Mouse (Mus musculus) lung, embryonic 15.5 days (tissue): Measurements from ENCODE around the gene Frmd4a. TPM values are rescaled to one million over a fixed set of nuclear protein-coding genes. Genes with fewer than 3 reads are reported as not detected.

Source experiments
- ATAC-seq: fragments of 200-750 bp; cut with Nextera tagmentation; 2 replicates; pipeline ENCODE4 v1.8.0; 2017; ENCODE audit warnings: moderate number of reproducible peaks, borderline replicate concordance; ENCODE audit not compliant: low FRiP score, low TSS enrichment; ENCODE audit errors: extremely low read depth
- H3K27ac ChIP-seq: fragments of 300-500 bp; sonication (generic); 2 replicates; pipeline ENCODE4 v1.5.1; 2015; ENCODE audit warnings: moderate library complexity, mild to moderate bottlenecking, inconsistent platforms
- H3K27me3 ChIP-seq: fragments of 300-500 bp; sonication (generic); 2 replicates; pipeline ENCODE4 v1.6.1; 2015; ENCODE audit warnings: inconsistent platforms
- H3K36me3 ChIP-seq: fragments of 300-500 bp; sonication (generic); 2 replicates; pipeline ENCODE4 v1.6.1; 2015; ENCODE audit warnings: inconsistent platforms
- H3K4me1 ChIP-seq: fragments of 300-500 bp; sonication (generic); 2 replicates; pipeline ENCODE4 v1.6.1; 2015; ENCODE audit warnings: inconsistent platforms
- H3K4me2 ChIP-seq: fragments of 300-500 bp; sonication (generic); 2 replicates; pipeline ENCODE4 v1.6.1; 2015; ENCODE audit warnings: inconsistent platforms, mild to moderate bottlenecking, moderate library complexity
- H3K4me3 ChIP-seq: fragments of 300-500 bp; sonication (generic); 2 replicates; pipeline ENCODE4 v1.5.1; 2015; ENCODE audit warnings: mild to moderate bottlenecking, inconsistent platforms
- H3K9ac ChIP-seq: fragments of 300-500 bp; sonication (generic); 2 replicates; pipeline ENCODE4 v1.6.1; 2015; ENCODE audit warnings: inconsistent platforms
- H3K9me3 ChIP-seq: fragments of 300-500 bp; sonication (generic); 2 replicates; pipeline ENCODE4 v1.6.1; 2016; ENCODE audit warnings: inconsistent platforms
- WGBS: fragments of 180-500 bp; shearing (Covaris S2); methylation state at CpG from one replicate; pipeline ENCODE4 v1.1.7; 2015; 5-methylcytosine and 5-hydroxymethylcytosine counted together
- polyA plus RNA-seq: library from polyadenylated mRNA; unstranded; fragments of >200 nt; fragmentation: Nextera tagmentation; extraction: Ambion mirVana; gene quantifications from 2 replicates; pipeline ENCODE4 v1.2.1, GENCODE M21; 2015

Frmd4a gene
- polyA plus RNA-seq, 1 experiment from 2014 or later, result 33.5 TPM

DNA sequence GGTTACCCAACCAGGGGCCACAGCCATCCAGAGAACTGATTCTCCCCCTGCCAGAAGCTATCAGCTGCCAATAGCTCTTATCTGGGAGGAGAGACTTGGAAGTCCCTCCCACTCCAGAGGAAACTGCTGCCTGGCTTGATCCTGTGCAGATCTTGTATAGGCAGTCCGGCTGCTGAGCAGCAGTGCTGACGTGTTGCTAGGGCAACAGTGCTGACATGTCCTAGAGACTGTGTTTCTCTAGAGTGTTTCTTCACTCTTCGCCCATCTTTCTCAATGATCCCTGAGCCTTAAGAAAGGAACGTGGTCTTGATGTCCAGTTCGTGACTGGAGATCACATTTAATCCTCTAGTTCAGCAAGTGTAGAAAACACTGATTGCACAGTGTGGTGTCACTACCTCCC, 326.9 kb downstream of the Frmd4a start:
- peaks cover 27% of the 10 kb centered on the region for H3K4me1 ChIP-seq
- ATAC-seq, result no peak
- 89% methylated on average over 5 of the region's 5 CpGs for WGBS
- no peaks in the 10 kb centered on the region for H3K27me3 ChIP-seq
- H3K4me2 ChIP-seq, result no peak overlapping the region
- no peak overlapping the region for H3K4me3 ChIP-seq
- no peaks in the 10 kb centered on the region for H3K36me3 ChIP-seq
- no peaks in the 10 kb centered on the region for H3K9me3 ChIP-seq
- no peak overlapping the region for H3K27ac ChIP-seq
- H3K9ac ChIP-seq, result no peak overlapping the region

DNA sequence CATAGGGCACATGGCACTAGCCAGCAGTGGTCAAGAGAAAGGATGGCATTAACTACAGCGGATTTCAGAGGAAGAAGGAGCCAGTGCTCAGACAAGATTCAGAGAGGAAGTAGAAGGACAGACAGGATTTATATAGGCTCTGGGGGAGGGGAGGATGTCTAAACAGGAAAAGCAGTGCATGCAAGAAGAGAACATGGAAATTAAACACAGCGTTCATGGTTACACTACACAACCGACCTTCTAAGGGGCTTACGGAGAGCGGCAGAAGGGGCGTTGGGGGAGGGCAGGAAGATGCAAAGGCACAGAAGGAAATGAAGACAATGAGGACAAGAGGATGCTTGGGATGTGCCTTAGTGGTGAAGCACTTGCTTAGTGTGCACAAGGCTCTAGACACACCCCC, 328.7 kb downstream of the Frmd4a start:
- ATAC-seq, result peak; percentile 66
- H3K36me3 ChIP-seq, result no peaks in the 10 kb centered on the region
- H3K9ac ChIP-seq, result no peak overlapping the region
- WGBS, result 48% methylated on average over 6 of the region's 6 CpGs
- H3K4me3 ChIP-seq, result no peak overlapping the region
- H3K27ac ChIP-seq, result peak overlapping the region; percentile 46
- no peaks in the 10 kb centered on the region for H3K9me3 ChIP-seq
- no peaks in the 10 kb centered on the region for H3K27me3 ChIP-seq
- no peak overlapping the region for H3K4me2 ChIP-seq
- peaks cover 15% of the 10 kb centered on the region for H3K4me1 ChIP-seq

DNA sequence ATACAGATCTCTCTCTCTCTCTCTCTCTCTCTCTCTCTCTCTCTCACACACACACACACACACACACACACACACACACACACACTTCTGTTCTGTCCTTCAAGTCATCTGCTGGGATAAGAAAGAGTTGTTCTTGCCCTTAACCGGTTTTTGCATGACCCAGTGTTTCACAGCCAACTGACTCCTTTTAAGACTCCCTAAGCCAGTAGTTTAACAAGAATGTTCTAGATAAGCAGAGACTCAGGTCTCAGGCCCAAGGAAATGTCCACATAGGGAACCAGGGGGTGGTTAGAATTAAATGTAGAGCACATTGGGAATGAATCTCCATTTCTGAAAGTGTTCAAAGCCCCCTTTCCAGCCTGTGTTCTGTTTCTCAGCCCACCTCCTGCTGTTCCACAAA, 329.4 kb downstream of the Frmd4a start:
- 60% methylated on average over 1 of the region's 1 CpGs for WGBS
- H3K9ac ChIP-seq, result no peak overlapping the region
- no peaks in the 10 kb centered on the region for H3K27me3 ChIP-seq
- H3K36me3 ChIP-seq, result no peaks in the 10 kb centered on the region
- no peak overlapping the region for H3K4me2 ChIP-seq
- H3K4me1 ChIP-seq, result peaks cover 7% of the 10 kb centered on the region
- ATAC-seq, result no peak
- peak overlapping the region; percentile 46; the same call in 1 of the 2 replicates for H3K27ac ChIP-seq
- no peaks in the 10 kb centered on the region for H3K9me3 ChIP-seq
- H3K4me3 ChIP-seq, result no peak overlapping the region

DNA sequence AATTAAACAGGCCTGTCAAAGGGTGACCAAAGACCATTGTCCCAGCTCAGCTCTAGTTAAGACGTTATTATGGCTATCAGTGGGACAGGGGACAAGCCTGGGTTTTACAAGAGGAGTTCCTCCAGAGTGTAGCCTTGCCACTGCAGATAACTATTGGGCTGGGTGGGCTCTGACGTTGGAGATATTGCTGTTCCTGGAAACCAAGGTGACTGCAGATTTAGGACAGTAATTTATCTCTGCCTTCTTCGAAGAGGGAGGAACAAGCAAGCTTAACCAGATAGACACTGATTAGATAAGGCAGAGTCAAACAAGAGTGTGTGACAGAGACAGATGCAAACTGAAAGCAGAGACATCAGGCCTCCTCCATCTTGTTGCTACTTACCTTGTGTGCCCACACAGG, 330.3 kb downstream of the Frmd4a start:
- WGBS, result 20% methylated on average over 3 of the region's 3 CpGs

DNA sequence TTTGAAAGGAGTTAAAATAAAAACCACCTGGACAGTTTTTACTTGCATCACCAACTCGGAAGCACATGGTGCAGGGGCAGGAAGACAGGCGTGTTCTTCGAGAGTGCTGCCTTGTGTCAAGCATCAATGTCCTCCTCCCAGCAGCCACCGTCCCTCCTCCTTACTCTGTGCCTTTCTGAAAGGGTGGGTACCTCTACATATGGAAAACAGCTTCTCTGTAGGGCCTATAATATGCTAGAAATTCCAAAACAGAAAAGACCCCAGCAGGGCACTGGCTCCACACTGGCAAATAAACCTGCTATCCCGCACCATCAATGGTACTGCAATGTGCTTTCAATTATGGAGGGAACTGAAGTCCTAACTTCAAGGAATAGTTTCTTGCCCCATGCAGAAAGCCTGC, 331.0 kb downstream of the Frmd4a start:
- no peaks in the 10 kb centered on the region for H3K27me3 ChIP-seq
- H3K27ac ChIP-seq, result no peak overlapping the region
- WGBS, result 80% methylated on average over 5 of the region's 5 CpGs
- no peaks in the 10 kb centered on the region for H3K36me3 ChIP-seq
- peaks cover 7% of the 10 kb centered on the region; the same call in 1 of the 2 replicates for H3K4me1 ChIP-seq
- no peaks in the 10 kb centered on the region for H3K9me3 ChIP-seq
- H3K4me2 ChIP-seq, result no peak overlapping the region
- no peak for ATAC-seq
- H3K9ac ChIP-seq, result no peak overlapping the region
- no peak overlapping the region for H3K4me3 ChIP-seq

More for the DNA sequence above, 330.3 kb downstream of the Frmd4a start:
- Histone ChIP-seq H3K27ac (no peak overlapping the region), H3K27me3 (no peaks in the 10 kb centered on the region), H3K4me3 (no peak overlapping the region), H3K9me3 (no peaks in the 10 kb centered on the region), H3K4me1 (peaks cover 7% of the 10 kb centered on the region; the same call in 1 of the 2 replicates), H3K4me2 (no peak overlapping the region), H3K9ac (no peak overlapping the region), H3K36me3 (no peaks in the 10 kb centered on the region)
- no peak for ATAC-seq

DNA sequence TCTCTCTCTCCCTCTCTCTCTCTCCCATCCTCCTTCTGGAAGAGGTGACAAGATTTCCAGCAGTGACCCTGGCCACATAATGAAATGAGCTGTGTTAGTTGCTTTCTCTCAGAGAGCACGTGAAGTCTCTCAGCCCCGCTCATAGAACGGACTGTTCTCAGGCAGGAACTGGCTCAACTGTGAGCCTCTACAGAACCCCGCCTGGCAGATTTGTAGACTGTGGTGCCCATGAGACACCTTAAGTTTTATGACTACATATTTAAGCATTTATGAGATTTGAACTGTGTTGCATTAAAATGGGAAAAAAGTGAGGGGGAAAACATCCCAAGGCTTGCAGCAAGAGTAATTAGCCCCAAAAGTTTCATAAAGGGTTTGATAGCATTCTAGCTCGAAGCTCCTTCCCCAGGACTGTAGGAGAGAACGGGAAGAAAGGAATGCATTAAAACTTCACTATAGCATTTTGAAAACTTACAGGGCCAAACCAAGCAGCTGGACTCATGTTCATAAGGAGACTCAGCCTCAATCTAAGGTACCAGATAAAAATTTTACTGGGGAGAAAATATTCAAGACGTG, 339.4 kb downstream of the Frmd4a start:
- Histone ChIP-seq H3K27me3 (no peaks in the 10 kb centered on the region), H3K4me2 (no peak overlapping the region), H3K9ac (no peak overlapping the region), H3K4me3 (no peak overlapping the region), H3K36me3 (no peaks in the 10 kb centered on the region), H3K27ac (no peak overlapping the region), H3K9me3 (no peaks in the 10 kb centered on the region), H3K4me1 (0 out of 2 replicates have a peak, but pooled peaks cover 3% of the 10 kb centered on the region)
- no peak for ATAC-seq
- 89% methylated on average over 7 of the region's 7 CpGs for WGBS

DNA sequence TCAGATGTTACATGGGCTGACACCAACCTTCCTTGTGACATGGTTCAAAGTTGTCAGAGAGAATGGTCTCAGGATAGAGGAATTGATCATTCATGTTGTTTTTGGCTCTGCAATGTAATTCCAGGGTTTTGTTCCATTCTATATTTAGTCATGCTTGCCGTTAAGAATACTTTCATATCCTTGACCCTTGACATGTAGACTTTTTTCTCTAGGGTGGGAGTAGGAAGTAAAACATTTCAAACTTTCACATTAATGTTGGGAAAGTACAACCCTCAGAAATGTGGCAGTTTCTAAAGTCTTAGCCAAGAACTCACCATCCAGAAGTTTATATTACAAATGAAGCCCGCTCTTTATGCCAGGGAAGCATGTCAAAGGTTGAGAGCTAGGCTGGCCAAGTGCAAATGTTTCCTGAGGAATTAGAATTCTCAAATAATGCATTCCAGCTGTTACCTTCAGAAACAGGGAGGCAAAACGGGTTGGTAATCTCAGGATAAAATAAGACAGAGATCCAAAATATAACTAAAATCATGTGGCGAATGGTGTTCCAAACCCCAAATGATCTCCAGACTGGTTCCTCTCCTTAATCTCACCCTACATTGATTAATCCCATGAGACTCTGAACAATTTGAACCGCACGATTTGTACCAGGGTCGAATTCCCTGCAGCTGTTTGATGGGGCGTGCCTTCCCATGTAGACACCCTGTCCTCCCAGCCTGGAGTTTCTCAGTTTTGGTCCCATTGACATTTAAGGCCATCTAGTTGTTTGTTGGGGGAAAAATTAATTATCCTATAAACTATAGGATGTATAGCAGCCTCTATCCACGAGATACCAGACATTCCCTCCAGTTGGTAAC, 344.7 kb downstream of the Frmd4a start:
- no peak overlapping the region for H3K9ac ChIP-seq
- no peaks in the 10 kb centered on the region for H3K27me3 ChIP-seq
- H3K4me3 ChIP-seq, result no peak overlapping the region
- no peaks in the 10 kb centered on the region for H3K9me3 ChIP-seq
- H3K4me2 ChIP-seq, result no peak overlapping the region
- ATAC-seq, result no peak
- H3K27ac ChIP-seq, result peak overlapping the region; percentile 7
- 0 out of 2 replicates have a peak, but pooled peaks cover 8% of the 10 kb centered on the region for H3K4me1 ChIP-seq
- 62% methylated on average over 9 of the region's 9 CpGs for WGBS
- H3K36me3 ChIP-seq, result no peaks in the 10 kb centered on the region

DNA sequence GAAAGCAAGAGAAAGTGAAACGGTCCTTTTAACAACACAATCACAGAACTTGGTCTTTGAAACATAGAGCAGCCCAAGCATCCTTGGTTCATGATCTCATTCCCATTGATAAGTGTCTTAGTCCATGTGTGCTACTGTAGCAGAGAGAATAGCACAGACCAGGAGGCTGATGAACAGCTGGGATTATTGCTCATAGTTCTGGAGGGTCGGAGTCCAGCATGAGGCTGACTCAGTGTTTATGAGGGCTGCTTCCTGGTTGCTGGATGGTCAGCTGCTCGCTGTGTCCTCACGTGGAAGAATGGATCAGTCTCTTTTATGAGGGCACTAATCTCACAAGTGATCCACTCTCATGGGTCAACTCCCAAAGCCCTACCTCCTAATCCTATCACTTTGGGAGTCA, 347.4 kb downstream of the Frmd4a start:
- Histone ChIP-seq H3K27me3 (no peaks in the 10 kb centered on the region), H3K36me3 (no peaks in the 10 kb centered on the region), H3K4me1 (0 out of 2 replicates have a peak, but pooled peaks cover 8% of the 10 kb centered on the region), H3K4me3 (no peak overlapping the region), H3K4me2 (no peak overlapping the region), H3K9ac (no peak overlapping the region), H3K9me3 (no peaks in the 10 kb centered on the region), H3K27ac (no peak overlapping the region)
- WGBS, result 78% methylated on average over 4 of the region's 4 CpGs
- ATAC-seq, result no peak

DNA sequence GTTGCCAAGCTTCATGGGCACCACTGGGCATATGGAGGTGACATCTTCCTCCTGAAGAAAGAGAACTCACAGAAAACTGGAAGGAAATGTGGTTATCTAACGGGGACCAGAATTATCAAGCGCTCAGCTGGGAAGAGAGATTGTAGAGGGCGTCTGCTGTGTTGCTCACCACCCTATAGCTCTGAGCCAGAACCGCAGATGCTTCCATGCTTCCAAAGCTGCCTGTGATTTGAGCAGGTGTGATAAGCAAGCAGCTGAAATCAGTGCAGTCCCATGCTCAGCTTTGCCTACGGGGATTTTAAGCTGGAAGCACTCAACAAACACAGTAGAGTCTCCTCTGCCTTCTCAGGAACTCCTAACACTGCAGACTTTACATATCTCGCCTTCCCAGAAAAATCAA, 351.0 kb downstream of the Frmd4a start:
- Histone ChIP-seq H3K4me1 (no peaks in the 10 kb centered on the region), H3K27ac (no peak overlapping the region), H3K27me3 (no peaks in the 10 kb centered on the region), H3K9me3 (no peaks in the 10 kb centered on the region), H3K36me3 (no peaks in the 10 kb centered on the region), H3K9ac (no peak overlapping the region), H3K4me2 (no peak overlapping the region), H3K4me3 (no peak overlapping the region)
- no peak for ATAC-seq
- WGBS, result 79% methylated on average over 6 of the region's 6 CpGs

DNA sequence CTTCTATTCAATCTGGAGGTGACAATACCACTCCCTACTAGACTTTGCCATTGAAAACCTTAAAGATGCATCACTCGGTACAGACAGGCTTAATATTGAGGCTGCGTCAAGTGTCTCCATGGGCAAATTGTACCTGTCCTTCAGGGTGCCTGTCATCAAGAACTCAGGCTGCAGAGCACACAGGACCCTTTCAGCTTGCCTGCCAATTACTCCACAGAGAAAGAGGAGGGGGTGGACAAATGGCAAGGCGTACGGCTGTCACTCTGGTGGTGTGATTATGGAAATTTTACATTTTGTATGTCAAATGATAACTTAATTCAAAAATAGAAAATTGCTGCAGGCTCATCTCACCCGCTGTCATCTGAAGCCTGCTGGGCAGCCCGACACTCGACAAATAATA, 353.0 kb downstream of the Frmd4a start:
- Histone ChIP-seq H3K9me3 (no peaks in the 10 kb centered on the region), H3K4me2 (no peak overlapping the region), H3K4me3 (no peak overlapping the region), H3K4me1 (no peaks in the 10 kb centered on the region), H3K36me3 (no peaks in the 10 kb centered on the region), H3K27ac (no peak overlapping the region), H3K9ac (no peak overlapping the region), H3K27me3 (no peaks in the 10 kb centered on the region)
- no peak for ATAC-seq
- 86% methylated on average over 7 of the region's 7 CpGs for WGBS

DNA sequence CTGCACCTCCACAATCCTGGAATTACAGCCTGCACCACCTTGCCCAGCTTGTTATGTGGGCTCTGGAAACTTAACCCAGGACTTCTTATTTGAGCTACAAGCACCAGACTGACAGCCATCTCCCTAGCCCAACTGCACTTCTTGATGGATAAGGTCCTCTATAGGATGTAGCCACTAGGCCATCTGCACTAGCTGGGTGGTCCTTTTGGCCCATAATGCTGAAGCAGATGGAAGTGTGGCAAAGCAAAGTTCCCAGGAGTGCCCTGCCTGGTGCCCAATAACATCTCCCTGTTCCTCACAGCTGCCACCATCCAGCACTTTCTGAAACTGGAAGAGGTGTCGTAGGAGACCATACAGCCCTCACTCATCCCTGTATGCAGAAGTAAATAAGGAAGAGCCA, 353.8 kb downstream of the Frmd4a start:
- H3K4me3 ChIP-seq, result no peak overlapping the region
- no peaks in the 10 kb centered on the region for H3K9me3 ChIP-seq
- no peak overlapping the region for H3K9ac ChIP-seq
- no peaks in the 10 kb centered on the region for H3K4me1 ChIP-seq
- no peaks in the 10 kb centered on the region for H3K36me3 ChIP-seq
- H3K27me3 ChIP-seq, result no peaks in the 10 kb centered on the region
- no peak for ATAC-seq
- WGBS, result 97% methylated on average over 1 of the region's 1 CpGs
- H3K27ac ChIP-seq, result no peak overlapping the region
- H3K4me2 ChIP-seq, result no peak overlapping the region

DNA sequence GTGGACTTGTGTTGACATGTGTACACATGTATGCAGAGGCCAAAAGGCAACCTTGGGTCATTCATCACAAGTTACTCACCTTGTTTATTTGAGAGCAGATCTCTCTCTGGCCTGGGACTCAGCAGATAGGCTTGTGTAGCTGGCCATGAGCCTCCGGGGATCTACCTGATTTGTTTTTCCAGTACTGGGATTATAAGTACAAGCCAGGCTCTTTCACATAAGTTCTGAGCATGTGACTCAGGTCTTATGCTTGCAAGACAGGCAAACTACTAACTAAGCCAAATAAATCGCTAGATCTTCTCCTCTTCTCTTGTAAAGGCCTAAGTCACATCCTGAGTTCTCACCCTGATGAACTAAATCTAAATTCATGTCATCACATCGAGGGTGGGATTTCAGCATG, 361.3 kb downstream of the Frmd4a start:
- H3K27me3 ChIP-seq, result no peaks in the 10 kb centered on the region
- WGBS, result 76% methylated on average over 3 of the region's 3 CpGs
- no peaks in the 10 kb centered on the region for H3K9me3 ChIP-seq
- H3K4me3 ChIP-seq, result no peak overlapping the region
- H3K36me3 ChIP-seq, result no peaks in the 10 kb centered on the region
- no peak overlapping the region for H3K4me2 ChIP-seq
- no peak overlapping the region for H3K27ac ChIP-seq
- no peak overlapping the region for H3K9ac ChIP-seq
- ATAC-seq, result no peak
- H3K4me1 ChIP-seq, result no peaks in the 10 kb centered on the region
